Mouse (Mus musculus) kidney, adult 2 months (tissue): Measurements from ENCODE around the gene Glo1.

ENCODE experiments used
- CTCF ChIP-seq: fragments of 200-500 bp; conservative IDR thresholded peaks from 2 replicates; pipeline ENCODE4 v1.5.1; 2011; ENCODE audit warnings: low read depth, mild to moderate bottlenecking, control low read depth, low read length, moderate library complexity, mixed read lengths; ENCODE audit not compliant: insufficient read depth, insufficient read length
- POLR2A ChIP-seq: fragments of 200-500 bp; IDR thresholded peaks from one replicate; pipeline ENCODE4 v1.6.1; 2011; ENCODE audit warnings: low read depth, low read length, control low read depth

DNA sequence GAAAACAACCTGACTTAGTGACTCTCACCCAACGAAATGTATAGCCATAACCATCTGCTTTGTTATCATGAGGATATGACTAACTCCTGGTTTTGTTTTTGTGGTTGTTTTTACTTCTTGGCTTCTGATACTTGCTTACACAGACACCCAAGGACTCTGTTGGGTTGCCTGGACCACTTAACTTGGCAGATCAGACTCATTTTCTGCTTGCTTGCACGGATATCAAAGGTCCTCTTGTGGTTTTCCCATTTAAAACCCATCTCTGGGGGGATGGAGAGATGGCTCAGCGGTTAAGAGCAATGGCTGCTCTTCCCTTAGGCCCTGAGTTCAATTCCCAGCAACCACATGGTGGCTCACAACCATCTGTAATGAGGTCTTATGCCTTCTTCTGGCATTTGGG is 3.5 kb downstream of the Glo1 start:
- TF ChIP-seq POLR2A (no peak), CTCF (no peak)
